Mouse (Mus musculus) ES-E14 (cell line): ENCODE measurements at regions not wholly inside any gene's neighbourhood (a gene's known extent, or its start where the extent isn't known, plus 50 kb on each side); places are given as distances from the start of the nearest gene placed in this dataset.

Experiments used
- DNase-seq: peaks from one replicate; pipeline ENCODE4 v3.0.0-alpha.2; 2013; ENCODE audit warnings: low read depth, low spot score
- H3K27ac ChIP-seq: 2 replicates; pipeline ENCODE4 v1.5.1; 2012; ENCODE audit warnings: low read depth, mild to moderate bottlenecking, low read length, moderate library complexity, mixed read lengths; ENCODE audit not compliant: poor library complexity, insufficient read depth, severe bottlenecking
- H3K36me3 ChIP-seq: 2 replicates; pipeline ENCODE4 v1.6.1; 2012; ENCODE audit warnings: mild to moderate bottlenecking, low read length, moderate library complexity, mixed read lengths; ENCODE audit not compliant: control insufficient read depth, poor library complexity, insufficient read depth, severe bottlenecking
- H3K4me1 ChIP-seq, 2 experiments: fragments of 150-350 bp in 1 of 2; sonication (generic) in 1 of 2; 2 replicates each; pipeline ENCODE4 v1.6.1; 2012; ENCODE audit warnings: low read length in 2 of 2, mild to moderate bottlenecking in 1 of 2, mixed read lengths in 1 of 2; ENCODE audit not compliant: control insufficient read depth in 2 of 2, insufficient read depth in 2 of 2, poor library complexity in 1 of 2
- H3K4me3 ChIP-seq, 2 experiments: fragments of 150-350 bp in 1 of 2; sonication (generic) in 1 of 2; 2 replicates each; pipeline ENCODE4 v1.5.1; 2012; ENCODE audit warnings: low read length in 2 of 2, low read depth in 1 of 2, mild to moderate bottlenecking in 1 of 2, mixed read lengths in 1 of 2; ENCODE audit not compliant: insufficient read depth in 1 of 2, poor library complexity in 1 of 2, severe bottlenecking in 1 of 2
- H3K9ac ChIP-seq: 2 replicates; pipeline ENCODE4 v1.6.1; 2012; ENCODE audit warnings: low read depth, mild to moderate bottlenecking, low read length, mixed read lengths; ENCODE audit not compliant: poor library complexity, insufficient read depth, severe bottlenecking
- H3K9me3 ChIP-seq: fragments of 150-350 bp; sonication (generic); 2 replicates; pipeline ENCODE4 v1.6.1; 2012; ENCODE audit warnings: low read depth, mild to moderate bottlenecking, low read length; ENCODE audit not compliant: control insufficient read depth, insufficient read depth
- CHD2 ChIP-seq: IDR thresholded peaks from 2 replicates; pipeline ENCODE4 v1.6.1; 2014; ENCODE audit warnings: mild to moderate bottlenecking, low read depth, low read length, inconsistent platforms
- HCFC1 ChIP-seq: IDR thresholded peaks from 2 replicates; pipeline ENCODE4 v1.6.1; 2012; ENCODE audit warnings: low read length, inconsistent platforms, borderline replicate concordance; ENCODE audit not compliant: insufficient read depth
- MAFK ChIP-seq: IDR thresholded peaks from 2 replicates; pipeline ENCODE4 v1.6.1; 2014; ENCODE audit warnings: mild to moderate bottlenecking, low read depth, low read length, inconsistent platforms; ENCODE audit not compliant: insufficient read depth
- ZC3H11A ChIP-seq: IDR thresholded peaks from 2 replicates; pipeline ENCODE4 v1.6.1; 2012; ENCODE audit warnings: low read depth, mild to moderate bottlenecking, inconsistent platforms, low read length, borderline replicate concordance
- ZNF384 ChIP-seq: IDR thresholded peaks from 2 replicates; pipeline ENCODE4 v1.6.1; 2012; ENCODE audit warnings: low read depth, low read length, inconsistent platforms
- in situ Hi-C, 2 experiments: fragments of 600-800 bp; cut with MboI; formaldehyde crosslinking; loops; one replicate each; pipeline ENCODE4 v1.15.1; 2025; ENCODE audit warnings: low sequenced_read_pairs in 2 of 2, inconsistent platforms in 1 of 2; ENCODE audit not compliant: unreplicated experiment in 2 of 2

DNA sequence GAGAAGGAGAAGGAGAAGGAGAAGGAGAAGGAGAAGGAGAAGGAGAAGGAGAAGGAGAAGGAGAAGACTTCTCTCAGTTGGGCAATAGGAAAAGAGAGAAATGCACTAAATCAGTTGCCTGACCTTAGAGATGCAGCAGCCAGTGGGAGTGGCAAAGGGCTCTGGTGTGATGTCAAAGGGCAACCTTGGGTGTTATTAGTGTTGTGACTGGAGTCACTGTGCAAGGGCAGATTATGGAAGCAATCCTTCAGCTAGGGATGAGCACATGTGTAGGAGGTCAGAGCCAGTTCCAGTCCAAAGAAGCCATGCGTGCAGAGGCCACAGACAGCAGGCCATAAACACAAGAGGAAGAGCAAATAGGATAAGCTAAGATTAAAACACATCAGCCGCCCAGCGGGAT, 56.7 kb upstream of the Mast4 start:
- H3K9me3 ChIP-seq: no peaks in the 10 kb centered on the region
- no peak overlapping the region for H3K27ac ChIP-seq
- TF ChIP-seq ZNF384: no peak
- TF ChIP-seq MAFK: no peak
- TF ChIP-seq HCFC1: no peak
- no peak for TF ChIP-seq ZC3H11A
- TF ChIP-seq CHD2: no peak
- H3K36me3 ChIP-seq: no peaks in the 10 kb centered on the region
- no peak for DNase-seq
- H3K4me1 ChIP-seq: no peaks in the 10 kb centered on the region
- H3K9ac ChIP-seq: no peak overlapping the region
- in situ Hi-C loops: no loop called here
- H3K4me3 ChIP-seq: no peak overlapping the region

DNA sequence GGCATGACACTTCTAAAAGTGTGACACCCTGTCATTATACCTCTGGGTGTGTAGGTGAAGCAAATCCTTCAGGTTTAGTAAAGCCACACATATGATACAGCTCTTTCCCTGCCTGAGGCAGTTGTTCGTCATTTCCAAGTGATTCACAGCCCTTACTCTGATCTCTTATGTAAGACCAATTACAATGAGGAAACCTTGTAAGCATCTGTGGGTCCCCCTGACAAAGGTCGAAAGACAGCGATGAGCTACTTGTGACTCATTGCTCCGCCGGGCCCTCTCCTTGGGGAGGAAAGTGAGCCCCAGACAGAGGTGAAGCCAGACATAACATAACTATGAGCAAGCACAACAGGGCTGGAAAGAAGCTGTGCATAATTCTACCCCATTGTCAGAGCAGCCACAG, 52.7 kb upstream of the Mast4 start:
- Histone ChIP-seq H3K9me3 (no peaks in the 10 kb centered on the region), H3K9ac (no peak overlapping the region), H3K4me1 (no peaks in the 10 kb centered on the region), H3K36me3 (no peaks in the 10 kb centered on the region), H3K27ac (no peak overlapping the region), H3K4me3 (no peak overlapping the region)
- TF ChIP-seq ZC3H11A (no peak), CHD2 (no peak), MAFK (no peak), HCFC1 (no peak), ZNF384 (no peak)
- no peak for DNase-seq
- in situ Hi-C loops: no loop called here
